Comparison of ENCODE assay signal across 8 mouse cellular contexts in genomic region chr14:47275417-47275816, GRCm38 (mm10). TPM values are rescaled to one million over a fixed set of nuclear protein-coding genes. Genes with fewer than 3 reads are reported as not detected.
DNase-seq lines count a peak whose midpoint lies in the region; ATAC-seq and TF ChIP-seq lines count a peak whose summit lies in the region.

No protein-coding gene starts in this region.

- H3K4me3 ChIP-seq in lung, embryonic 16.5 days (ENCODE audit: low read length): peak overlapping the region; percentile 92
- no peak overlapping the region for H3K4me3 ChIP-seq in lung, postnatal 0 days (ENCODE audit: low read depth, low read length)
- H3K4me3 ChIP-seq in embryonic facial prominence, embryonic 12.5 days: peak overlapping the region; percentile 88
- H3K4me3 ChIP-seq in limb, embryonic 11.5 days (ENCODE audit: low read depth, low read length): peak overlapping the region; percentile 88
- peak overlapping the region; percentile 55 for H3K4me3 ChIP-seq in neural tube, embryonic 14.5 days (ENCODE audit: low read depth, low read length)

- no peaks in the 10 kb centered on the region; the same call in none of the 2 replicates for H3K4me1 ChIP-seq in lung, embryonic 16.5 days (replicated peaks; ENCODE audit: control insufficient read depth, insufficient read depth, low read length)
- no peaks in the 10 kb centered on the region; the same call in 1 of the 2 replicates for H3K4me1 ChIP-seq in lung, postnatal 0 days (ENCODE audit: insufficient read depth, low read depth, low read length)
- peaks cover 18% of the 10 kb centered on the region; the same call in 1 of the 2 replicates for H3K4me1 ChIP-seq in embryonic facial prominence, embryonic 12.5 days
- H3K4me1 ChIP-seq in limb, embryonic 11.5 days (ENCODE audit: control insufficient read depth, insufficient read depth, low read length): peaks cover 3% of the 10 kb centered on the region; the same call in 1 of the 2 replicates
- H3K4me1 ChIP-seq in neural tube, embryonic 14.5 days (ENCODE audit: control insufficient read depth, insufficient read depth, low read length): peaks cover 13% of the 10 kb centered on the region

- H3K4me2 ChIP-seq in lung, embryonic 16.5 days (ENCODE audit: low read depth, low read length): peak overlapping the region; percentile 54
- no peak overlapping the region for H3K4me2 ChIP-seq in lung, postnatal 0 days (replicated peaks; ENCODE audit: low read depth, low read length)
- H3K4me2 ChIP-seq in embryonic facial prominence, embryonic 12.5 days (replicated peaks): peak overlapping the region; percentile 60
- H3K4me2 ChIP-seq in limb, embryonic 11.5 days (ENCODE audit: low read depth, severe bottlenecking): peak overlapping the region; percentile 70
- peak overlapping the region; percentile 79 for H3K4me2 ChIP-seq in neural tube, embryonic 14.5 days (ENCODE audit: low read depth, low read length)

- H3K27me3 ChIP-seq in lung, embryonic 16.5 days (ENCODE audit: control insufficient read depth, insufficient read depth, low read depth, low read length): no peaks in the 10 kb centered on the region
- H3K27me3 ChIP-seq in lung, postnatal 0 days (replicated peaks; ENCODE audit: insufficient read depth, low read length): no peaks in the 10 kb centered on the region
- H3K27me3 ChIP-seq in embryonic facial prominence, embryonic 12.5 days: no peaks in the 10 kb centered on the region
- H3K27me3 ChIP-seq in limb, embryonic 11.5 days (ENCODE audit: control insufficient read depth, insufficient read depth, low read length): no peaks in the 10 kb centered on the region
- no peaks in the 10 kb centered on the region for H3K27me3 ChIP-seq in neural tube, embryonic 14.5 days (ENCODE audit: control insufficient read depth, insufficient read depth, low read length)

- peaks cover 5% of the 10 kb centered on the region; the same call in 1 of the 2 replicates for H3K36me3 ChIP-seq in lung, embryonic 16.5 days (ENCODE audit: control insufficient read depth, insufficient read depth, low read length)
- H3K36me3 ChIP-seq in lung, postnatal 0 days (ENCODE audit: insufficient read depth, low read length): no peaks in the 10 kb centered on the region
- H3K36me3 ChIP-seq in embryonic facial prominence, embryonic 12.5 days: peaks cover 24% of the 10 kb centered on the region
- H3K36me3 ChIP-seq in limb, embryonic 11.5 days (ENCODE audit: control insufficient read depth, insufficient read depth, low read length): 0 out of 2 replicates have a peak, but pooled peaks cover 2% of the 10 kb centered on the region
- 0 out of 2 replicates have a peak, but pooled peaks cover 2% of the 10 kb centered on the region for H3K36me3 ChIP-seq in neural tube, embryonic 14.5 days (ENCODE audit: control insufficient read depth, insufficient read depth, low read length)

- H3K9me3 ChIP-seq in lung, embryonic 16.5 days (ENCODE audit: control insufficient read depth, low read length): no peaks in the 10 kb centered on the region
- no peaks in the 10 kb centered on the region for H3K9me3 ChIP-seq in lung, postnatal 0 days (ENCODE audit: low read length)
- no peaks in the 10 kb centered on the region for H3K9me3 ChIP-seq in embryonic facial prominence, embryonic 12.5 days
- no peaks in the 10 kb centered on the region for H3K9me3 ChIP-seq in limb, embryonic 11.5 days (ENCODE audit: control insufficient read depth, low read length)
- no peaks in the 10 kb centered on the region for H3K9me3 ChIP-seq in neural tube, embryonic 14.5 days (ENCODE audit: control insufficient read depth, low read length)

- WGBS in lung, embryonic 16.5 days: 21% methylated on average over 3 of the region's 3 CpGs
- 12% methylated on average over 3 of the region's 3 CpGs for WGBS in lung, postnatal 0 days
- WGBS in embryonic facial prominence, embryonic 12.5 days: 25% methylated on average over 3 of the region's 3 CpGs
- 28% methylated on average over 3 of the region's 3 CpGs for WGBS in limb, embryonic 11.5 days
- WGBS in neural tube, embryonic 14.5 days: 25% methylated on average over 3 of the region's 3 CpGs

- TF ChIP-seq EP300 in lung, postnatal 0 days (IDR thresholded peaks at IDR 0.05): no peak

- TF ChIP-seq CTCF in lung, postnatal 0 days (IDR thresholded peaks at IDR 0.05): no peak

- no peak overlapping the region for H3K27ac ChIP-seq in lung, embryonic 16.5 days (ENCODE audit: low read length)
- H3K27ac ChIP-seq in lung, postnatal 0 days (ENCODE audit: low read length): no peak overlapping the region
- no peak overlapping the region for H3K27ac ChIP-seq in embryonic facial prominence, embryonic 12.5 days
- no peak overlapping the region for H3K27ac ChIP-seq in limb, embryonic 11.5 days (replicated peaks; ENCODE audit: low read depth, low read length)
- H3K27ac ChIP-seq in neural tube, embryonic 14.5 days (ENCODE audit: low read depth, low read length): no peak overlapping the region

- H3K9ac ChIP-seq in lung, embryonic 16.5 days (ENCODE audit: low read length): 0 out of 2 replicates have a peak overlapping the region, but pooled peaks have one; percentile 94
- H3K9ac ChIP-seq in lung, postnatal 0 days (replicated peaks; ENCODE audit: low read depth): no peak overlapping the region
- no peak overlapping the region for H3K9ac ChIP-seq in embryonic facial prominence, embryonic 12.5 days
- peak overlapping the region; percentile 43; the same call in 1 of the 2 replicates for H3K9ac ChIP-seq in limb, embryonic 11.5 days (ENCODE audit: low read length)
- no peak overlapping the region for H3K9ac ChIP-seq in neural tube, embryonic 14.5 days (replicated peaks; ENCODE audit: low read depth, low read length)

- DNase-seq in lung, postnatal 0 days (ENCODE audit: low spot score): no peak
- DNase-seq in limb, embryonic 11.5 days (ENCODE audit: low spot score): peak; percentile 32
- no peak for DNase-seq in urinary bladder, postnatal 4 days (ENCODE audit: low spot score in 2 of 2)
- DNase-seq in urinary bladder, postnatal 25 days (ENCODE audit: low spot score): no peak
- no peak for DNase-seq in adrenal gland, adult 8-10 months

- ATAC-seq in lung, embryonic 16.5 days (ENCODE audit: low read depth): no peak
- ATAC-seq in lung, postnatal 0 days: no peak
- no peak for ATAC-seq in embryonic facial prominence, embryonic 12.5 days (ENCODE audit: insufficient number of reproducible peaks, insufficient read depth, low FRiP score, low TSS enrichment)
- no peak for ATAC-seq in limb, embryonic 11.5 days (ENCODE audit: insufficient number of reproducible peaks, low FRiP score, low TSS enrichment, low read depth)
- no peak for ATAC-seq in neural tube, embryonic 14.5 days (ENCODE audit: low read depth)

RNA-seq across cellular contexts. Expression of gene Wdhd1, which starts 1.2 kb away (rescaled TPM):
- polyA plus RNA-seq in lung, embryonic 16.5 days (2015; fragmentation: Nextera tagmentation; extraction: Ambion mirVana): 30.8 and 32.9 TPM in 2 replicates
- 2.7 and 3.0 TPM in 2 replicates for polyA plus RNA-seq in lung, postnatal 0 days (2015; fragmentation: Nextera tagmentation; extraction: Ambion mirVana)
- polyA plus RNA-seq in embryonic facial prominence, embryonic 12.5 days (2016; fragmentation: Nextera tagmentation; extraction: Ambion mirVana): 45.3 and 48.7 TPM in 2 replicates
- polyA plus RNA-seq in limb, embryonic 11.5 days (2014; fragmentation: Nextera tagmentation; extraction: Ambion mirVana): 54.8 and 58.7 TPM in 2 replicates
- polyA plus RNA-seq in neural tube, embryonic 14.5 days (2014; fragmentation: Nextera tagmentation; extraction: Ambion mirVana): 13.9 and 15.5 TPM in 2 replicates
- 1 to 10 TPM; 2.1 to 4.8 (median 2.6) TPM for total RNA-seq in adrenal gland, adult 8-10 months (2022)

RNA-seq across cellular contexts. Expression of gene Socs4, which starts 1.3 kb away (rescaled TPM):
- 2.6 and 2.8 TPM in 2 replicates for polyA plus RNA-seq in lung, embryonic 16.5 days (2015; fragmentation: Nextera tagmentation; extraction: Ambion mirVana)
- polyA plus RNA-seq in lung, postnatal 0 days (2015; fragmentation: Nextera tagmentation; extraction: Ambion mirVana): 2.5 and 3.3 TPM in 2 replicates
- 3.5 and 3.9 TPM in 2 replicates for polyA plus RNA-seq in embryonic facial prominence, embryonic 12.5 days (2016; fragmentation: Nextera tagmentation; extraction: Ambion mirVana)
- 4.8 and 5.3 TPM in 2 replicates for polyA plus RNA-seq in limb, embryonic 11.5 days (2014; fragmentation: Nextera tagmentation; extraction: Ambion mirVana)
- polyA plus RNA-seq in neural tube, embryonic 14.5 days (2014; fragmentation: Nextera tagmentation; extraction: Ambion mirVana): 3.2 and 4.0 TPM in 2 replicates
- total RNA-seq in adrenal gland, adult 8-10 months (2022): 10 to 100 TPM; 19.8 to 21.7 (median 20.8) TPM

RNA-seq across cellular contexts. Expression of gene Mapk1ip1l, which starts 22.6 kb away (rescaled TPM):
- 63.0 and 71.0 TPM in 2 replicates for polyA plus RNA-seq in lung, embryonic 16.5 days (2015; fragmentation: Nextera tagmentation; extraction: Ambion mirVana)
- 19.9 and 23.9 TPM in 2 replicates for polyA plus RNA-seq in lung, postnatal 0 days (2015; fragmentation: Nextera tagmentation; extraction: Ambion mirVana)
- 77.9 and 83.7 TPM in 2 replicates for polyA plus RNA-seq in embryonic facial prominence, embryonic 12.5 days (2016; fragmentation: Nextera tagmentation; extraction: Ambion mirVana)
- 127 and 136 TPM in 2 replicates for polyA plus RNA-seq in limb, embryonic 11.5 days (2014; fragmentation: Nextera tagmentation; extraction: Ambion mirVana)
- 45.6 and 59.5 TPM in 2 replicates for polyA plus RNA-seq in neural tube, embryonic 14.5 days (2014; fragmentation: Nextera tagmentation; extraction: Ambion mirVana)
- total RNA-seq in adrenal gland, adult 8-10 months (2022): 10 to 100 TPM; 68.5 to 86.6 (median 83.1) TPM

Comparison
In these comparisons a context has a peak if more than half of its experiments do, and no peak if none do; other contexts are left out.
1. H3K9ac ChIP-seq: peak in lung, embryonic 16.5 days (single experiment) and limb, embryonic 11.5 days (single experiment); none in lung, postnatal 0 days (single experiment), embryonic facial prominence, embryonic 12.5 days (single experiment) and neural tube, embryonic 14.5 days (single experiment).